Mouse (Mus musculus) thymus, postnatal 10 days (tissue): ENCODE results near the gene Setd1a.
A peak's percentile ranks its signal among the peaks of the same experiment; 100 is the strongest.
"Not testable (repeated sequence)": the region's sequence is repeated elsewhere in the genome, so short reads cannot be mapped to it uniquely, and the experiment has no call there.

Source experiments
- DNase-seq, 2 experiments: peaks; one replicate each; pipeline ENCODE4 v3.0.0; 2021; ENCODE audit warnings: low spot score in 2 of 2

Gene Setd1a

GRCm38 (mm10) chr7:127776426-127776825, at the start of gene Setd1a:
TSS of gene Setd1a (plus strand) at chr7:127776670.
- DNase-seq: peak; percentile 76 to 86

GRCm38 (mm10) chr7:127727898-127728297, 48.6 kb upstream of the Setd1a start:
- DNase-seq: no peak

DNA sequence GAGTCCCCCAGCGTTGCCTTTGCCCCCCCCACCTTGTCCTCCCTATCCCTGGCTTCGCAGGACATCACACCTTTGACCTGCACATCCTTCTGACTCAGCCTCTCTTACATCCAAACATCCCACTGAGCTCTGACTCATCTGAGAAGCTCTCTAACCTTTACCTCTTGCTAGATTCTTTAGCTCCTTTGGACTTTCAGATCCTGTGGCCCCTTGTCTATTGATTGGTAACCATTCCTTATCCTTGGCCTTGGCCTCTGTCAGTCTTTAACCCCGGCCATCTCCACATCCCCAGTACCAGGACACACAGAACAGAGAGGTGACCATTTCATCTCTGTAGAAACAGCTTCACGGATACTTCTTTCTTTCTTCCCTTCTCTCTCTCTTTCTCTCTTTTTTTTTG, 46.3 kb upstream of the Setd1a start:
- DNase-seq: no peak

DNA sequence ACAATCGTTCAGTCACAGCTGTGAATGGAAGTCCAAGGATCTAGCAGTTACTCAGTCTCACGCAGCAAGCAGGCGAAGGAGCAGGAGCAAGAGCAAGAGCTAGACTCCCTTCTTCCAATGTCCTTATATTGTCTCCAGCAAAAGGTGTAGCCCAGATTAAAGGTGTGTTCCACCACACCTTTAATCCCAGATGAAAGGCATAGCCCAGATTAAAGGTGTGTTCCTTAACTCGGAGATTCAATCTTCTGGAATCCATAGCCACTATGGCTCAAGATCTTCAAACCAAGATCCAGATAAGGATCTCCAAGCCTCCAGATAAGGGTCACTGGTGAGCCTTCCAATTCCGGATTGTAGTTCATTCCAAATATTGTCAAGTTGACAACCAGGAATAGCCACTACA, 44.4 kb upstream of the Setd1a start, which contains the start of gene Ctf2:
TSS of gene Ctf2 (minus strand) at position 101 of the 400 bp plus-strand sequence.
- DNase-seq: not testable (repeated sequence)

DNA sequence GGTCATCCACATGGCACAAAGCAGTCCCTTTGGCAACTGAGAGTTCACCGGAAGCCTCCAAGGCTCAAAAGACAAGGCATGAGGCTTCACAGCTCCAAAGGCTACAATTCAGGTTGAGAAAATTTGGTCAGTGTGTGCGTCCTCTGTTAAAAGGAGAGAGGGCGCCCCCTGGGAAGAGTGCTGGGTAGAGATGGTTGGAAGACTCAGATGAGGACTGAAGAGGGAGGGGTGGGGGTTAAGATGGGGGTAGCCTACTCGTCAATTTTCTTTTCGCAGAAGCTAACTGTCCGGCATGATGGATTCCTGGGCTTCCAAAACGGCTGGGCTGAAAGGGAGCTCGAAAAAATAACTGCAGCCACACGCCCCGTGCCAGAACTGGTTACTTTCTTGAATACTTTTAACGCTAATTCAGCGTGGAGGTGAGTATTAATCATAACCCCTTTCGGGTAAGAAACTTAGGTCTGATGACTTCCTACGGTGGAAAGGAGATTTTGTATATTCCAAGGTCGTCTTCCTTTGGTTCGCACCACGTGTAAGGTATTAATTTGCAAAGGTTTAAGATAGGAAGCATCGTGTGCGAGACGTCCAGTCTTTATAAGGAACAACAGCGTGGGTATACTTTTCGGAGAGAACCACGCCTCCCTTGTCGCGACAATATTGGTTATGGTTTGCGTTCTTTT, 32.0 kb upstream of the Setd1a start, which contains the start of gene Fbxl19:
TSS of gene Fbxl19 (plus strand) at position 178 of the 680 bp plus-strand sequence.
- peak; percentile 58 to 76 for DNase-seq

DNA sequence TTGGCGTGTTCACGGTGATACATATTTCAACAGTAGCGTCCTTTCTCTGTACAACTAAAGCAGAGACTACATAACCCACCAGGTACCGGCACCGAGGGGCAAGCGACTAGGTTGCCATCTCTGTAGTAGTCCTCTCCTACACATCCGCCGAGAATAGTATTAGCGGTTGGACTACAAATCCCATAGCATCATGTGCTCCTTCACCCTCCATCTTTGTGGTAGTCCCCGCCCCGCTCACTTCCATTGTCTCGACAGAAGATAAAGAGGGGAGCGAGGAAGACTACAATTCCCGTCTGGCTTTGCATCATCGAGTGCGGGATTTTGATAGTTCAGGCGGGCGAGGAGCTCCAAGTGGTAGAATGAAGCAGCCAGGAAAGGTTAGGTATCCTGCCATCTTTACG, 31.2 kb upstream of the Setd1a start:
- DNase-seq: peak; percentile 82 to 84

GRCm38 (mm10) chr7:127745652-127746493, 30.6 kb upstream of the Setd1a start:
- peak; percentile 44 to 65 for DNase-seq

DNA sequence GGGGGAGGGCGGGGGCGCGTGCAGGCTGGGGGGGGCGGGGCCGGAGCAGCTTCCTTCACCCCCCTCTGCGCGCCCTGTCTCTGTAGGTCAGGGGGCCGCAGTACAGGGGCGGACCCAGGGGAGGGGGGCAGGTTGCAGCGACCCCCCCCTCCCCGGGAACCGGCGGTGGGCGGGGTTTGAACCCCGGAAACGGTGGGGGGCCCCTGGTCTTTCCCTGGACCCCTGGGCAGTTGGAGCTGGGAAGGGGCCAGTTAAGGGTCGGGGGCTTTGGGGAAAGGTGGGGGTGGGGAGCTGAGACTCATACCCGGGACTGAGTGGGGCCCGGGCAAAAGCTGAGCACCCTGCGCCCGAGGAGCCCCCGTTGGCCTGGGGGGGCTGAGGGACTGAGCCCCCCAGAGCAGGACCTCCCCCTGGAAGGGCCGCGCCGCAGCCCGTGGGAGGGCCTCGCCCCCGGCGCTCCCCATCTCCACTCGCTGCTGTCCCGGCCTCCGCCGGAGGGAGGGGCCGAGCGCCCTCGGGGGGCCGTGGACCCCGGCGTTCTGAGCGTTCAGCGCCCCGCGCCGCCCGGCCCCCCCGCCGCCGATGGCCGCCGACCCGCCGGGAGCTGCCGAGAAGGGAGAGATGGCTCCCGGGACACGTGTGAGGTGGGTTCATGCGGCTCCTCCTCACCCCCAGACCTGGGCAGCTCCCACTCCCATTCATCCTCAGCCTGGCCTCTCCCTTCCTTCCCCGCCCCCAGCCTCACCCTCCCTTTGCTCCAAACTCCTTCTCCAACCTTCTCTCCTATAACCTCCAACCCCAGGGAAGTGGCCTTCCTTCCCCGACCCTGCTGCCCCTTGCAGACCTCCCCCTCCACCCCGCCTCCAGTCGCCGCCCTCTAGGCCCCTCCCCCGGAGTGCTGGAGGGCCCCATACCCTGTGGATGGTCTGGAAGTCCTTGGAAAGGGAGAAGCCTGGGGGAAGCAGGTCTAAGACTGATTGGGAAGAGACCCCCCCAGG, 29.7 kb upstream of the Setd1a start:
- DNase-seq: peak; percentile 35 to 40

DNA sequence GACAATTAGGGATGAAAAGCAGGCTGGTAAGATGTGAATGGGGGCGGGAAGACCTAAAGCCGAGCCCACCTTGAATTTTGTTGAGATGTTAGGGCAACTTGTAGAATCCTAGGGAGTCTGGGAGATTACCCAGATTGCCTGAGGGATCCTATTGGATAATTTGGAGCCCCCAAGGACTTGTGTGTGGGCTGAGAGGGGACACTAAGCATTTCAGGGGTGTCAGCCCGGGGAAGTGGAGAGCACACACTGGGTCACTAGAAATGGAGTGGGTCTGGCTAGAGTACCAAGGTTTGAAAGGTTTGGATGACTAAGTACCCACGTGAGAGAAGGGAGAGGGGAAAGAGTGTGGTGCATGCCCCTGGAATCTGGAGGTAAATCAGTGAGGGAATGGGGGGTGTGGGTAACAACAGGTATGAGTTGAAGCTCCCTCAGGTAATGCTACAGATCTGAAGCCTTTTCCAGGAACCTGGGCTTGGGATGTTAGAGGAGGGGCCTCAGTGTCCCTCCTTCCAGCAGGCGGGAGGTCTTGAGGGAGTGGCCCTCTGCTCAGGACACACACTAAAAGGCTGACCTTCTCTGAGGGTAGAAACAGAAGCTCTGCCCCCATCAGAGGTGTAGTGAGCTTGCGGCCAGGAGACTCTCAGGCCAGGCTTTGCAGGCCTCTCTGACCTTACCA, 28.8 kb upstream of the Setd1a start:
- no peak for DNase-seq

- no peak for DNase-seq
Measured at GRCm38 (mm10) chr7:127748235-127748560, 28.3 kb upstream of the Setd1a start.

DNA sequence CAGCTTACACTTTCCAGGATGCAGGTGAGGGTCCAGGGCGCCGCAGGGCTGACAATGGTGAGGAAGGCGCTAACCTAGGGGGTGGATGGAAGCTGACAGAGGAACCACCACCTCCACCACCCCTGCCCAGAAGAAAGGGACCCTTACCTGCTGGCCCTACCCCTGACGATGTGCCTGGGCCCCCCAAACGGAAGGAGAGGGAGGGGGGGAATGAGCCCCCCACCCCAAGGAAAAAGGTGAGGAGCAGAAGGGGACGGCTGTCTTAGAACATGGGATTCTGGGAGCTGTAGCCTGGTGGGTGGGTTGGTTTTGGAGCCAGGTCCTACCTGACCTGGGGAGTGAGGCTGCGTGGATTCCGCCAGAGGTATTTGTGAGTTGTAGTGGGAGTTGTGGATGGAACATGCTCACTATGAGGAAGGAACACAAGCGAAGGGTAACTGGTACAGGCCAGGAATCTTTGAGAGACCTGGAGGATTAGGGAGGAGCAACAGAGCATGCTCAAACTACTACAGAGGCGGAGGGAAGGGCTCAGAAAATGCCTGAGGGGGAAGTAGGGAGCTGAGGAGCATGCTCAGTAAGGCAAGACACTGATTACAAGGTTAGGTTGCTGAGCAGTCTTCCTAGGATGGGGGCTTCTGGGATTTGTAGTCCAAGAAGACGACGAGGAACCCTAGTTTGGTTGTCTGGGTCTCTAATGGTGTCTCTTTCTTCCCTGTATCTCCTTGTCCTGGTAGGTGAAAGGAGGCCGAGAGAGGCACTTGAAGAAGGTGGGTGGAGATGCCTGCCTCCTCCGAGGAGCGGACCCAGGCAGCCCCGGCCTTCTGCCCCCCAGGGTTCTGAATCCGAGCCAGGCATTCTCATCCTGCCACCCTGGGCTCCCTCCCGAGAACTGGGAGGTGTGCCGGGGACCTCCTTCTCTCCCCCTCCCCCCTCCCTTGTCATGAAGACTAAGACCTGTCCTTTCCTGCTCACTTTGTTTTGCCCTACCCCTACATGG, 26.0 kb upstream of the Setd1a start:
- DNase-seq: no peak

- DNase-seq: no peak
Measured at GRCm38 (mm10) chr7:127751619-127752018, 24.9 kb upstream of the Setd1a start.

GRCm38 (mm10) chr7:127752069-127752468, 24.4 kb upstream of the Setd1a start:
- no peak for DNase-seq

DNA sequence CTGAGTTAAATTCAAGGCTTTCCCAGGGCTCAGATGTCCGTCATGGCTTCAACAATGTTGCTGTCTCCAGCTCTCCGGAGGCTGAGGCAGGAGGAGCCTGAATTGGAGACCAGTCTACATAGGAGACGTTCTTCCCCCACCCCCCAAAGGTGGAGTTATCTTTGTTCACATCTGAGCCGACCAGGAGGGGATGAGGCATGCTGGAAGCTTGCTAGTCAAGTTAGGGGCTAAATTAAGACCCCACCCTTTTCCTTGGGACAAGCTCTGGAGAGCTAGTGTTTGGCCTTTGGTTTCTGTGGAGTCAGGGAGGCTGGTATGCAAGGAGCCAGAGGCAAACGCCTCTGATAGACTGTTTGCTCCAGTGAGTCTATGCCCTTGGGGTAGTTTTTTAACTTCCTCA, 23.3 kb upstream of the Setd1a start:
- DNase-seq: no peak

DNA sequence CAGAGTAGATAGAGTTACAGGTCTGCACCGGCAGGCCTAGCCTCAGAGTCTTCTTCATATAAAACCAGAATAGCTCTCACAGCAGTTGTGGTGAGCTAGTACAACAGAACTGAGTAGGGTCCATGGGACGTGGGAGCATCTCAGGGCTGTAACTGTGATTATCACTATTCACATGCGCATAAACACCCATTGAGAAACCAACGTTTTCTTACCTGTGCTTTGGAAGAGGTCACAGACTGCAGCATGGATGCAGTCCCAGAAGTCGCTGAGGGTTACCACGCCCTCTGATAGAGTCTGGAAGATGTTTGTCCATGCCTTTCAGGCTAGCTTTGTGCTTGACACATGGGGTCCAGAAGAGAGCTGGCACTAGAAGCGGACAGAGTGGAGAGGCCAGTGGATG, 22.7 kb upstream of the Setd1a start:
- DNase-seq: no peak

GRCm38 (mm10) chr7:127759716-127760115, 16.8 kb upstream of the Setd1a start:
- no peak for DNase-seq

DNA sequence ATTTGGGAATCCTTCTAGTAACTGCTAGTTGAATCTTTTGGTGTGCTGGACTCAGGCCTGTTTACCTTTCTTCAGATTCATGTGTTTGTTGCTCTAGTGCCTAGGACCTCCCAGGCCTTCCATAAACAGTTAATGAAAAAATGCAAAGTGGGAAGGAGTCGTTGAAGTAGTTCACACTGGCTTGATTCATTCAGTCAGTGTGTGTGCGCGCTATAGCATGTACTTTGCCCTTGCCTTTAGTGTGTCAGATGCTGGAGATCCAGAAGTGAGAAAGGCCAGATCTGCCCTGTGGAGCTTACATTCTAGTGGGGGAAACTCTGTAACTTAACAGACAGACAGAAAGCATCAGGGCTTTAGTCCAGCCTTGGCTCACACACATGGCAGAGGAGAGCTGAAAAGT, 16.0 kb upstream of the Setd1a start:
- no peak for DNase-seq

GRCm38 (mm10) chr7:127761026-127761425, 15.4 kb upstream of the Setd1a start:
- peak in 1 of 2 experiments; percentile 60 for DNase-seq

DNA sequence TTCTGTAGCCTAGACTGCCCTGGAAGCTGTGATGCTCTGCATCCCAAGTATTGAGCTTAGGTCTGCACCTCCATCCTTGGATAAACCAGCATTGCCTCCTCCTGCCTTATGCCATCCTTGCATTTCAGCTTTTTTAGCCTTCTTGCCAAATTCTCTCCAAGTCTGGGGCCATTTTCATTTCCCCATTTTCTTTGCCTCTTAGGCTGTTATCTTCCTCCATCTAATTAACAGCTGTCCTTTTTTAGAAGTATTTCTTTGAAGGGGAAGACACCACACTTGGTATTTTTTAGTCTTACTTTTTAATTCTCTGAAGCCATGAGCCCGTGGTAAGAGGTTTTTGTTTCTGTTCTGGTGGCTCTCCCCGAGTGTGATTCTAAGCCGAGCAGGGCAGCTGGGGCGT, 12.8 kb upstream of the Setd1a start:
- no peak for DNase-seq

DNA sequence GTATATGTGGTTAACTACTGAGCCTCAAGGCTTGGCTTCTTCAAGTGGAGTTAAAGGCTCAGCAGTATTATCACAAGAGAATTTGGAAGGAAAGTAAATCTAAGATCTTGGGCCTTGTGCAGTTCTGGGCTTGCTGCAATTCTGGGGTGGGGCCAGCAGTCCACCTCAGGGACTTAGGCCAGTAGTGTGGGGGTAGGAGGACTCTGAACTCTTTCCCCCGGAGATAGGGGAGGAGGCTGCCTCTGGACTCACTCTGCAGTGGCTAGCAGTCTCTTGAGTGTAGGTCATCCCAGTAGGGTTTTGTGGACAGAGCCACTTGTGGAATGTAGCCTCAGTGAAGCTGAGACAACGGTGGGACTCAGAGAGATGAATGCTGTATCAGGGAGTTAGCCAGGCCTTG, 10.7 kb upstream of the Setd1a start:
- DNase-seq: no peak
